Mouse (Mus musculus) macrophage (primary cell): Measurements from ENCODE around the gene Pdzd2. TPM values are rescaled to one million over a fixed set of nuclear protein-coding genes. Genes with fewer than 3 reads are reported as not detected.

Experiments
- H3K27ac ChIP-seq: fragments of 350-480 bp; formaldehyde crosslinking; 2 replicates; pipeline ENCODE4 v1.9.0; 2021
- H3K36me3 ChIP-seq: fragments of 350-480 bp; formaldehyde crosslinking; 2 replicates; pipeline ENCODE4 v1.9.0; 2021; ENCODE audit errors: inconsistent target
- H3K4me3 ChIP-seq: fragments of 350-480 bp; formaldehyde crosslinking; 2 replicates; pipeline ENCODE4 v1.9.0; 2021; ENCODE audit errors: inconsistent target
- H3K79me2 ChIP-seq: fragments of 350-480 bp; formaldehyde crosslinking; 2 replicates; pipeline ENCODE4 v1.9.0; 2021; ENCODE audit errors: inconsistent target
- WGBS: methylation state at CpG from one replicate; pipeline ENCODE4 v1.1.7; 2026; ENCODE audit warnings: inconsistent platforms; ENCODE audit not compliant: missing documents; 5-methylcytosine and 5-hydroxymethylcytosine counted together
- polyA plus RNA-seq: library from polyadenylated mRNA; stranded (reverse); fragments of 250-400 nt; gene quantifications from 3 replicates; pipeline ENCODE4 v1.2.4, GENCODE M21; 2018; ENCODE audit warnings: inconsistent platforms

The Pdzd2 gene
- polyA plus RNA-seq, 1 experiment from 2014 or later = not detected

DNA sequence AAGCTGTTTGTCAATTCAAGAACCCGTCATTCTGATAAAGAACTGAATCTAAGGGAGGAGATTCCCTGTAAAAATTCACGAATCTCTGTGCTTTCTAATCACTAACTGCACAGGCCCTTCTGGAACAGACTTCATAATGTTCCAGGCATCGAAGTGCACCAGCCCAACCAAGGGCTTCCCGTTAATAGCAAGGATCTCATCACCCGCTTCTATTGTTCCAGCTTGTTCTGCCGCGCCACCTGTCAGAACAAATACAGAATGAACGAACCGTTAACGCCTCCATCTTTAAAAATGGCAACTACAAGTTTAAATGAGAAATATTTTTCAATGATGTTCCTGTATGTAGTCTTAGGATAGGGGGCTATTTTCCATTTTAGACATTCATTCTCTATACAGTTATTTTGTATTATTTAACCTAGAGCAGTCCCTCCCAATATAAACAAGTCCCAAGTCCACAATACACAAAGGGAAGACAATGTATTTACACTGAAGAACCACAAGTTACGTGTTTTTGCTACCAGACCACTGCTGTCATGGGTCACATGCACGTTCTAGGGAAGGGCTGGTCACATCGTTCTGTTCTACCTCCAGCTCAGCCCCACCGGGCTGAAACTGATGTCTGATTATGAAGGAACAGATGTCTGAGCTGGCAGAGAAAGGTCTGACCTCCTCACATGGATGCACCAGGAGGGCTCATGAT lies 377.6 kb downstream of the Pdzd2 start:
- no peaks in the 10 kb centered on the region for H3K36me3 ChIP-seq
- H3K4me3 ChIP-seq = no peak overlapping the region
- WGBS = 96% methylated on average over 14 of the region's 14 CpGs
- no peaks in the 10 kb centered on the region for H3K79me2 ChIP-seq
- no peak overlapping the region for H3K27ac ChIP-seq

DNA sequence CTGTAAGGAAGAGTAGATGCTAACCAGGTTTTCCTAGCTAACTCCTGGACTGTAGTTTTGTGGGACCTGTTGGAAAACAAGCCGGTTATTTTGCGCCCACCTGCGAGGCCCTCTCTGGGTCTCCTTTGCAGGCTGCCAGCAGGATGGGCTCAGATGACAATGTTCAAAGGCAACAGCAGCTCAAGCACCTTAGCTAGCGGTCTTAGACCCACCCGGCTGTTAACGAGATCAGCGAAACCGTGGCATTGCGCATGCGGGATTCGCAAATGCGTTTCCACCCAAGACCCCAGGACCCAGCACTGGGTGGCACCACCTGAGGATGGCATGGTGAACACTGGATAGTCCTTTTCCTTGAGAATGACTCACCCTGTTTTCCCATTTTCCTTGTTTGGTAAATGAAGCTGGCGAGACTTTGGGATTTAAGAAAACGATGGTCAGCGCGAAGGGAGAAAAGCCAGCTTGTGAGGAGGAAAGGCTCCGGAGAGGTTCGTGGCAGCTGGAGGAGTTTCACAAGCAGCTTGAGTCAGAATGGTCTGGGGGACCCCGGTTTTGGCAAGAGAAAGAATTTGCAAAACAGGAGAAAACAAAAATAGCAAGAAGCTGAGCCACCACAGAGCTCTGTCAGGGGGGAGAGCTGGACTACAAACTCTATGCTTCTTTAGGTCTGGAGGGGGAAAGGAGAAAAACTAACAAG lies 379.1 kb downstream of the Pdzd2 start:
- no peak overlapping the region for H3K4me3 ChIP-seq
- WGBS = 92% methylated on average over 19 of the region's 19 CpGs
- H3K79me2 ChIP-seq = no peaks in the 10 kb centered on the region
- no peak overlapping the region for H3K27ac ChIP-seq
- no peaks in the 10 kb centered on the region for H3K36me3 ChIP-seq

- no peak overlapping the region for H3K4me3 ChIP-seq
- no peaks in the 10 kb centered on the region for H3K79me2 ChIP-seq
- 97% methylated on average over 5 of the region's 5 CpGs for WGBS
- peaks cover 9% of the 10 kb centered on the region; the same call in 1 of the 2 replicates for H3K36me3 ChIP-seq
- H3K27ac ChIP-seq = no peak overlapping the region
These were observed 381.3 kb downstream of the Pdzd2 start for GRCm38 (mm10) chr15:12358384-12358783.

DNA sequence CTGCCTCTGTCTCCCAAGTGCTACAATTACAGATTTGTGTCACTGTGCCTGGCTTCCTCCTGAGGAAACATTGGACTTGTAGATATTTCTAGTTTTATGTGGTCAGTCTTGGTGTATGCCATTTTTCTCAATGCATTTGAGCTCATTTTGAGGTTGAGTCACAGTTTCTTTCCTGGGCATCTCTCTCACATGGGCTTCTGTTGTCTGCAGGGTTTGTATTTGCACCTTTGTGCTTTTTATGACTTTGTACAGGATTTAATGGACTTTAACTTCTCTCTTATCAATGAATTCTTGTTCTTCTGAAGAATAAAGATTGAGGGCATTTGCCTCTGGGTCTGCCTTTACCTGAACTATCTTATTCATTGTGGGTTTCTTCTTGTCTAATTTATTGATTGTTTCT lies 382.3 kb downstream of the Pdzd2 start:
- H3K4me3 ChIP-seq = no peak overlapping the region
- peaks cover 15% of the 10 kb centered on the region; the same call in 1 of the 2 replicates for H3K36me3 ChIP-seq
- no peak overlapping the region for H3K27ac ChIP-seq
- no peaks in the 10 kb centered on the region for H3K79me2 ChIP-seq

DNA sequence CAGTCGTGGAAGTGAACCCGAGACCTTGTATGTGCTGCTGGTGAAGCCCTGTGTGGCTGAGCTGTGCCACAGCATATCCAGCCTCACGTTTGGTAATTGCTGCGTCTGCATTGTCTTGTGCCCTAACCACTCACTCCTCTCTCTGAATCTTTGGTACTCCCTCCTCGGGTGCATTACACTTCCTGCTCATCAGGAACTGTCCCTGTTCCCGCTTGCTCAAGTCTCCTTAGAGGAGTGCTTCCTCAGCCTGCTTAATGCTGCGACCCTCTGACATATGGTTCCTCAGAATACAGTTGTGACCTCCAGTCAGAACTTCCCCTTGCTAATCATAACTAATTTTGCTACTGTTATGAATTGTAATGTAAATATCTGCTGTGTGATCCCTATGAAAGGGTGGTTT lies 383.8 kb downstream of the Pdzd2 start:
- Histone ChIP-seq H3K4me3 (no peak overlapping the region), H3K79me2 (no peaks in the 10 kb centered on the region), H3K27ac (no peak overlapping the region), H3K36me3 (peaks cover 21% of the 10 kb centered on the region)
- WGBS = 59% methylated on average over 7 of the region's 7 CpGs

- WGBS = 97% methylated on average over 6 of the region's 6 CpGs
- H3K36me3 ChIP-seq = peaks cover 26% of the 10 kb centered on the region
- no peak overlapping the region for H3K27ac ChIP-seq
- H3K4me3 ChIP-seq = no peak overlapping the region
- no peaks in the 10 kb centered on the region for H3K79me2 ChIP-seq
These were observed 384.5 kb downstream of the Pdzd2 start for GRCm38 (mm10) chr15:12355261-12355660.

DNA sequence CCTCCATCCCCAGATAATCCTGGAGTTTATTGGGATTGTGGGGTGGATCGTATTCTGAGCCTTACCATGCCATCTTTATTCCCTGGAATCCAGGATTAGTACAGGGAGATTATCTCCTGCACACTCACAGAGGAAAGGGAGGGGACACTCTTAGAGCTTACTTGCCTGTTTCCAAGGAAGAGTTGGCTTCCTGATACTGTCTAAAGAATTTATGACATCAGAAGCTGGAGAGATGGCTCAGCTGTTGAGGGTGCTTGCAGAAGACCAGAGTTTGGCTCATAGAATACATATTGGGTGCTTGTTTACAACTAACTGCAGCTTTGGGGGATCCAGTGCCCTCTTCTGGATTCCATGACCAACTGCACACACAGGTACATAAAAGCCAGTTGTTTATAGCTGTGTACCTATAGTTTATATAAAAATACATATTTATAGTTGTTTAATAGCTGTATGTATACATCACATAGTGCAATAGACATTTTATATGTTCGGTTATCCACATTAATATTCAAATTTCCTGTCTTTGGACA lies 385.4 kb downstream of the Pdzd2 start:
- Histone ChIP-seq H3K79me2 (no peaks in the 10 kb centered on the region; the same call in 1 of the 2 replicates), H3K4me3 (no peak overlapping the region), H3K27ac (no peak overlapping the region), H3K36me3 (peaks cover 35% of the 10 kb centered on the region)
- WGBS = 100% methylated on average over 2 of the region's 2 CpGs

DNA sequence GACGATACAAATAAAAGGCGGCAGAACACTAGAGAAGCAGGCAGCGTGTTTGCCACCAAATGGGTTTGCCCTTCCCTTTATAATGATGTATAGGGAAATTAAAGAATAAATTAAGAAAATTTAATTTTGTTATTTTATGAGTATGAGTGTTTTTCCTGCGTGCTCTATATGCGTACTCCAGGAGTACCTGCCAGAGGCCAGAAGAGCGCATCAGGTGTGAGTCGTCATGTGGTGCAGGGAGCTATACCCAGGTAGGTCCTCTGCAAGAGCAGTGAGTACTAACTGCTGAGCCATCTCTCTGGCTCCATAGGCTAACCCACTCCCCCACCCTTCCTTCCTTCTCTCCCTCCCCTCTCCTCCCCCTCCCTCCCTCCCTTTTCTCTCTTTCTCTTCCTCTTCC lies 388.3 kb downstream of the Pdzd2 start:
- Histone ChIP-seq H3K4me3 (no peak overlapping the region), H3K79me2 (peaks cover 24% of the 10 kb centered on the region), H3K27ac (no peak overlapping the region), H3K36me3 (peaks cover 45% of the 10 kb centered on the region)
- 96% methylated on average over 7 of the region's 7 CpGs for WGBS

DNA sequence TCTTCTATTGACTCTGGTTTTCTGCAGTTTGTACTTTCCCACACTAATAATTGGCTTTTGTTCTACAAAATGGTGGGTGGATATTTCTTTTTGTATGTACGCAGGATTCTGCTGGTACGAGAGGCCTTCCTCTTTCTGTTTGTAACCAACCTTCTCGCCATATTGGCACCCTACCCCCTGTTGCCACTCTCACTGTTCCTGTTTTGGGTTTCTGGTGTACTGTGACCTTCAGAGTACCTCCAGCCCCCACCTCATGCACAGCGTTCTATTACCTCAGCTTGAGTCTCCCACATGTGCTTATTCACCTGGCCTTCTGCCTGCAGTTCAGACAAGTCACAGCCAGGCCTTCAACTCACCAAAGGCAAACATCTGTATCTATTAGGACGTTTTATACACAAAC lies 389.9 kb downstream of the Pdzd2 start:
- WGBS = 64% methylated on average over 5 of the region's 5 CpGs
- no peak overlapping the region for H3K4me3 ChIP-seq
- H3K79me2 ChIP-seq = peaks cover 40% of the 10 kb centered on the region
- H3K27ac ChIP-seq = no peak overlapping the region
- H3K36me3 ChIP-seq = peaks cover 45% of the 10 kb centered on the region

DNA sequence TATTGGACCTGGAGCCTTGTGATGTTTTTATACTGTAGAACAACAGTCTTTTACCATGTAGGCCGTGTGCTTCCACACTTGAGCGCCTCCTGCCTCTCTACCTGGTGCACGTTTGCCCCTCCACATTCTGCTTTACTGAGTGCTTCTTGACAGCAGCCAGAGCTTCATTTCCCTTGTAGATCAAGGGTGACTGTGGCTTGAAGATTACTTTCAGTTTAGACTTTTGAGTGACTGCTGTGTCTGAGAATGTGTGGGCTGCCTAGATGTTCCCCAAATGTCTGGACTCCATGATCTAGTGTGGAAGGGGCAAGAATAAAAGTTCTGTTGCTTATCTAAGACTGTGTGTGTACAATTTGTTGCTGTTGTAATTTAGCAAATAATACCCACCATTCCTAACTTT lies 390.8 kb downstream of the Pdzd2 start:
- WGBS = 86% methylated on average over 3 of the region's 3 CpGs
- Histone ChIP-seq H3K36me3 (peaks cover 39% of the 10 kb centered on the region), H3K4me3 (no peak overlapping the region), H3K27ac (no peak overlapping the region), H3K79me2 (peaks cover 49% of the 10 kb centered on the region)

DNA sequence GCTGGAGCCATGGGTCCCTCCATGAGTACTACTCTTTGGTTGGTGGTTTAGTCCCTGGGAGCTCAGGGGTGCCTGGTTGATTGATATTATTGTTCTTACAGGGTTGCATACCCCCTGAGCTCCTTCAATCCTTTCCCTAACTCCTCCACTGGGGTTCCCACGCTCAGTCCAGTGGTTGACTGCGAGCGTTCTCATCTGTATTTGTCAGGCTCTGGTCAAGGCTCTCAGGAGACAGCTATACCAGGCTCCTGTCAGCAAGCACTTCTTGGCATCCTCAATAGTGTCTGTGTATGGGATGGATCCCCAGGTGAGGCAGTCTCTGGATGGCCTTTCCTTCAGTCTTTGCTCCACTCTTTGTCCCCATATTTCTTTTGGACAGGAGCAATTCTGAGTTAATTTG lies 392.8 kb downstream of the Pdzd2 start:
- H3K79me2 ChIP-seq = peaks cover 70% of the 10 kb centered on the region
- H3K4me3 ChIP-seq = no peak overlapping the region
- H3K27ac ChIP-seq = no peak overlapping the region
- WGBS = 92% methylated on average over 3 of the region's 3 CpGs
- H3K36me3 ChIP-seq = peaks cover 38% of the 10 kb centered on the region

DNA sequence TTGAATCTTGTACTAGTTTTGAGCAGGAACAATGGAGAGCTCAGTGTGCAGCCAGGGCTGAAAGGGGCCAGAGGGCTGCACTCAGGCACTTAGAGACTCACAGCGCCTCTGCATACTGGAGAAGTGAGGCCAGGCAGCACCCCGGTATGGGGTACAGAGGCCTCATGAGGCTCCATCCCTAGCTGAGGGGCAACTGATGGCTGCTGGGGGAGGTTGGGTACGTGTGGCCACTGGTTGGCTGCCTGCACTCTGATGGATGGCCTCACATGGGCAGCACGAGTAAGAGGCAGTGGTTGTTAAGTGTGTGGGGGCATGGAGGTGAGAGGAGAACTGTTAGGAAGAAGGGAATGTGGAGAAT lies 398.3 kb downstream of the Pdzd2 start:
- peaks cover 100% of the 10 kb centered on the region for H3K79me2 ChIP-seq
- no peak overlapping the region for H3K27ac ChIP-seq
- H3K4me3 ChIP-seq = no peak overlapping the region
- 86% methylated on average over 4 of the region's 4 CpGs for WGBS
- H3K36me3 ChIP-seq = peaks cover 8% of the 10 kb centered on the region

GRCm38 (mm10) chr15:12340536-12341400 lies 399.0 kb downstream of the Pdzd2 start:
- 93% methylated on average over 5 of the region's 5 CpGs for WGBS
- Histone ChIP-seq H3K79me2 (peaks cover 100% of the 10 kb centered on the region), H3K27ac (no peak overlapping the region), H3K36me3 (peaks cover 8% of the 10 kb centered on the region), H3K4me3 (no peak overlapping the region)

DNA sequence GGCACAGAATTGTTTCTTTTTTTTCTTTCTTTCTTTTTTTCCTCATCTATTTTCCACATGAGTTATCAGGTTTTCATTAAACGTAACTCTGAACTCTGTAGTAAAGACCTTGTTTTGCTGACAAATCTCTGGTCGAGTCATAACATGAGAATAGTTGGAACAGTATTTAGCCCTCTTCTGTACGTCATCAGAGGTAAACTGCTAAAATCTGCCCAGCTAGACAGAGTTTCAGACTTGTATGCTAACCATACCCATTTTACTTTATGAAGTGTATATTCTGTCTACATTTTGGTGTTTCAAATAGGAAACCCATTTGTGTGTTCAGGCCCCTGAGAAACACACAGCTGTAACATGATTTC lies 402.0 kb downstream of the Pdzd2 start:
- Histone ChIP-seq H3K27ac (no peak overlapping the region), H3K36me3 (peaks cover under 1% of the 10 kb centered on the region; the same call in 1 of the 2 replicates), H3K79me2 (peaks cover 100% of the 10 kb centered on the region), H3K4me3 (no peak overlapping the region)
- whole genome bisulfite sequencing = 96% methylated on average over 3 of the region's 3 CpGs
